Mouse (Mus musculus): ENCODE results near the gene Grk1.

DNA sequence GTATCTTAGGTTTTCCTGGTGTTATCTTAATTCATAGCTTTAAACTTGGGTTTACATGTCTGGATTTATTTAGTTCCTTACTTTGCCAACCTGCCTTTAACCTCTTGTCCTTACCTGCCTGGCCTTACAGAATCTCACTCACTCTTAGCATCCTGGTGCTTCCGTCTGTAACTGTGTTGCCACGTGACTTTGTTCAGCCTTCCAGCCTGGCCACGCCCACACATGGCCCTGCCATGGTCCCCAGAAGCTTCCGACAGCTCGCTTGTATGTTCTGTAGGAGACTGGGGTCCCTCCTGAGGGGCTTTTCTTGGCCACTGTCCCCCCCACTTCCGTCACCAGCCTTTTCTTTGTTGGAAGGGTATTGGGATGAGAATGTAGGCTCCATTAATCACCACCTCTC, 48.7 kb upstream of the Grk1 start:
- TF ChIP-seq POLR2A (IDR thresholded peaks at IDR 0.05; ENCODE audit: low read depth, low read length) (no peak), CTCF (IDR thresholded peaks at IDR 0.05; ENCODE audit: borderline replicate concordance, insufficient read depth, low read length) (no peak)
